9 mouse cellular contexts compared by ENCODE assay signal in genomic region chr8:92353405-92353804, GRCm38 (mm10). TPM values are rescaled to one million over a fixed set of nuclear protein-coding genes. Genes with fewer than 3 reads are reported as not detected.
DNase-seq lines count a peak whose midpoint lies in the region; ATAC-seq and TF ChIP-seq lines count a peak whose summit lies in the region.
"Had no signal": no experiment of that assay in that cellular context is flagged by ENCODE, and none has a peak within 500 bp of the region (broad histone marks: within the 10 kb centered on the region; RNA-seq: fewer than 3 reads in every experiment).

No protein-coding gene starts in this region.

- intact Hi-C loops in gastrocnemius, postnatal 36 days (cut with DNase I), result no loop called here

- no peak for TF ChIP-seq EP300 in lung, postnatal 0 days (IDR thresholded peaks at IDR 0.05)

- peak overlapping the region; percentile 60 for H3K4me2 ChIP-seq in lung, postnatal 0 days (replicated peaks; ENCODE audit: low read depth, low read length)
- H3K4me2 ChIP-seq in hindbrain, embryonic 16.5 days (ENCODE audit: low read length), result peak overlapping the region; percentile 82
- peak overlapping the region; percentile 78; the same call in 1 of the 2 replicates for H3K4me2 ChIP-seq in neural tube, embryonic 14.5 days (ENCODE audit: low read depth, low read length)
- H3K4me2 ChIP-seq in intestine, embryonic 15.5 days (replicated peaks), result no peak overlapping the region

- H3K4me1 ChIP-seq in lung, postnatal 0 days (ENCODE audit: insufficient read depth, low read depth, low read length), result peaks cover 7% of the 10 kb centered on the region; the same call in 1 of the 2 replicates
- H3K4me1 ChIP-seq in hindbrain, embryonic 16.5 days (ENCODE audit: control insufficient read depth, insufficient read depth, low read depth, low read length), result peaks cover 10% of the 10 kb centered on the region
- peaks cover 12% of the 10 kb centered on the region; the same call in 1 of the 2 replicates for H3K4me1 ChIP-seq in neural tube, embryonic 14.5 days (ENCODE audit: control insufficient read depth, insufficient read depth, low read length)
- H3K4me1 ChIP-seq in intestine, embryonic 15.5 days (replicated peaks), result peaks cover 25% of the 10 kb centered on the region

- H3K9ac ChIP-seq in lung, postnatal 0 days (replicated peaks; ENCODE audit: low read depth), result no peak overlapping the region
- H3K9ac ChIP-seq in hindbrain, embryonic 16.5 days (ENCODE audit: low read depth, low read length), result peak overlapping the region; percentile 7
- H3K9ac ChIP-seq in neural tube, embryonic 14.5 days (replicated peaks; ENCODE audit: low read depth, low read length), result peak overlapping the region; percentile 25; the same call in 1 of the 2 replicates
- no peak overlapping the region for H3K9ac ChIP-seq in intestine, embryonic 15.5 days

- DNase-seq in heart, adult 11 months, result peak; percentile 79
- DNase-seq in heart, adult 8-10 months (ENCODE audit: low spot score), result no peak
- DNase-seq in lung, postnatal 0 days (ENCODE audit: low spot score), result no peak
- DNase-seq in lung, adult 18-20 months, result no peak
- DNase-seq in gastrocnemius, postnatal 36 days, result no peak

- H3K4me3 ChIP-seq in lung, postnatal 0 days (ENCODE audit: low read depth, low read length), result peak overlapping the region; percentile 24; the same call in 1 of the 2 replicates
- H3K4me3 ChIP-seq in hindbrain, embryonic 16.5 days (ENCODE audit: low read length), result peak overlapping the region; percentile 68
- 0 out of 2 replicates have a peak overlapping the region, but pooled peaks have one; percentile 10 for H3K4me3 ChIP-seq in neural tube, embryonic 14.5 days (ENCODE audit: low read depth, low read length)
- H3K4me3 ChIP-seq in intestine, embryonic 15.5 days (replicated peaks), result no peak overlapping the region
- H3K4me3 ChIP-seq: erythroblast, embryonic 14.5 days had no signal

- no peak overlapping the region for H3K27ac ChIP-seq in lung, postnatal 0 days (ENCODE audit: low read length)
- no peak overlapping the region for H3K27ac ChIP-seq in hindbrain, embryonic 16.5 days (ENCODE audit: low read depth, low read length)
- H3K27ac ChIP-seq in neural tube, embryonic 14.5 days (ENCODE audit: low read depth, low read length), result no peak overlapping the region
- H3K27ac ChIP-seq in intestine, embryonic 15.5 days, result no peak overlapping the region

- TF ChIP-seq CTCF in lung, postnatal 0 days (IDR thresholded peaks at IDR 0.05), result no peak

- no peaks in the 10 kb centered on the region for H3K36me3 ChIP-seq in lung, postnatal 0 days (ENCODE audit: insufficient read depth, low read length)
- H3K36me3 ChIP-seq in hindbrain, embryonic 16.5 days (ENCODE audit: control insufficient read depth, insufficient read depth, low read length), result no peaks in the 10 kb centered on the region
- H3K36me3 ChIP-seq in neural tube, embryonic 14.5 days (ENCODE audit: control insufficient read depth, insufficient read depth, low read length), result no peaks in the 10 kb centered on the region
- no peaks in the 10 kb centered on the region for H3K36me3 ChIP-seq in intestine, embryonic 15.5 days

- no peaks in the 10 kb centered on the region for H3K9me3 ChIP-seq in lung, postnatal 0 days (ENCODE audit: low read length)
- no peaks in the 10 kb centered on the region for H3K9me3 ChIP-seq in hindbrain, embryonic 16.5 days (ENCODE audit: control insufficient read depth, low read length)
- H3K9me3 ChIP-seq in neural tube, embryonic 14.5 days (ENCODE audit: control insufficient read depth, low read length), result no peaks in the 10 kb centered on the region
- no peaks in the 10 kb centered on the region for H3K9me3 ChIP-seq in intestine, embryonic 15.5 days

- peaks cover 13% of the 10 kb centered on the region for H3K27me3 ChIP-seq in lung, postnatal 0 days (replicated peaks; ENCODE audit: insufficient read depth, low read length)
- H3K27me3 ChIP-seq in hindbrain, embryonic 16.5 days (replicated peaks; ENCODE audit: control insufficient read depth, insufficient read depth, low read length), result peaks cover 4% of the 10 kb centered on the region; the same call in 1 of the 2 replicates
- H3K27me3 ChIP-seq in neural tube, embryonic 14.5 days (ENCODE audit: control insufficient read depth, insufficient read depth, low read length), result peaks cover 17% of the 10 kb centered on the region; the same call in 1 of the 2 replicates
- peaks cover 45% of the 10 kb centered on the region for H3K27me3 ChIP-seq in intestine, embryonic 15.5 days (replicated peaks)

- no peak for ATAC-seq in lung, postnatal 0 days
- ATAC-seq in hindbrain, embryonic 16.5 days, result no peak
- ATAC-seq in neural tube, embryonic 14.5 days (ENCODE audit: low read depth), result no peak
- no peak for ATAC-seq in intestine, embryonic 15.5 days

- 11% methylated on average over 6 of the region's 6 CpGs for WGBS in lung, postnatal 0 days
- 16% methylated on average over 6 of the region's 6 CpGs for WGBS in hindbrain, embryonic 16.5 days
- WGBS in neural tube, embryonic 14.5 days, result 5% methylated on average over 6 of the region's 6 CpGs
- WGBS in intestine, embryonic 15.5 days, result 36% methylated on average over 6 of the region's 6 CpGs

RNA-seq across cellular contexts. Expression of gene Irx5, which starts 4.0 kb away (rescaled TPM):
- total RNA-seq in heart, adult 8-10 months (2022), result 10 to 100 TPM in 3 of 4 experiments, 1 to 10 TPM in 1; 8.3 to 13.6 (median 10.7) TPM
- polyA plus RNA-seq in lung, postnatal 0 days (2015; fragmentation: Nextera tagmentation; extraction: Ambion mirVana), result 19.3 and 21.1 TPM in 2 replicates
- polyA plus RNA-seq in hindbrain, embryonic 16.5 days (2015; fragmentation: Nextera tagmentation; extraction: Ambion mirVana), result 8.0 and 9.4 TPM in 2 replicates
- polyA plus RNA-seq in neural tube, embryonic 14.5 days (2014; fragmentation: Nextera tagmentation; extraction: Ambion mirVana), result 5.7 and 6.3 TPM in 2 replicates
- polyA plus RNA-seq in intestine, embryonic 15.5 days (2015; fragmentation: Nextera tagmentation; extraction: Ambion mirVana), result 0.11 and 0.13 TPM in 2 replicates
- total RNA-seq in gastrocnemius, postnatal 36 days (2021), result not detected

Comparison
In these comparisons a context has a peak if more than half of its experiments do, and no peak if none do; other contexts are left out.
1. H3K9ac ChIP-seq: peak in hindbrain, embryonic 16.5 days (single experiment) and neural tube, embryonic 14.5 days (single experiment); none in lung, postnatal 0 days (single experiment) and intestine, embryonic 15.5 days (single experiment).